Mouse (Mus musculus) small intestine, adult 2 months (tissue): ENCODE data around the gene Pgm2.
A peak's percentile ranks its signal among the peaks of the same experiment; 100 is the strongest.

ENCODE experiments used
- CTCF ChIP-seq: fragments of 200-500 bp; IDR thresholded peaks from 2 replicates; pipeline ENCODE4 v1.5.1; 2012; ENCODE audit warnings: low read depth, mild to moderate bottlenecking, control low read depth, inconsistent platforms, low read length, moderate library complexity, mixed read lengths; ENCODE audit not compliant: insufficient replicate concordance, insufficient read length; ENCODE audit errors: extremely low read depth
- POLR2A ChIP-seq: fragments of 200-500 bp; IDR thresholded peaks from 2 replicates; pipeline ENCODE4 v1.6.1; 2012; ENCODE audit warnings: low read depth, mild to moderate bottlenecking, control low read depth, inconsistent platforms, low read length, moderate library complexity

- peak; percentile 64; the same call in 1 of the 2 replicates for TF ChIP-seq CTCF
- TF ChIP-seq POLR2A = no peak
These were observed 43.6 kb downstream of the Pgm2 start for GRCm38 (mm10) chr5:64136325-64136724.
